Mouse (Mus musculus) brain, embryonic 14.5 days (tissue): ENCODE measurements around the gene Tubg1.

Experiments used
- CTCF ChIP-seq: fragments of 200-500 bp; IDR thresholded peaks from 2 replicates; pipeline ENCODE4 v1.5.1; 2012; ENCODE audit warnings: inconsistent platforms, mild to moderate bottlenecking, moderate library complexity, borderline replicate concordance; ENCODE audit not compliant: insufficient read depth, insufficient read length; ENCODE audit errors: extremely low read depth
- POLR2A ChIP-seq: fragments of 200-500 bp; IDR thresholded peaks from 2 replicates; pipeline ENCODE4 v1.6.1; 2012; ENCODE audit warnings: mild to moderate bottlenecking, inconsistent platforms, borderline replicate concordance; ENCODE audit not compliant: poor library complexity, insufficient read depth, insufficient read length, severe bottlenecking; ENCODE audit errors: extremely low read depth

DNA sequence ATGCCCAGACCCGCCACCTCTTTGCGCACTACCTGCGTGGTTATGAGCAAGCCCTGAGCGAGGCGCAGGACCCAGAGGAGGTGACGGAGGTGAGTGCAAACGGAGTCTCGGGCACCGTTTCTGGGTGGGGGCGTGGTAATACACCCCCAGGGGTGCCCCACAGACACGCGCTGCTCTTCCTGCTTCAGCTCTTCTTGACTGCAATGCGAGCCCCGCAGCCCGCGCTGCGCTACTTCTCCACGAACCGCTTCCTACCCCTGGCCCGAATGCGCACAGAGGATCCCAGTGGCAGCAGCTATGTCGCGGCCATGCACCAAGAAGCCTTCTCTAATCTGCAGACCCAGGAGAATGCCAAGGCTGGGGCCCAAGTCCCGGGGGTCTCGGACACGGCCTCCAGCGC lies 40.0 kb upstream of the Tubg1 start:
- TF ChIP-seq POLR2A = no peak
- TF ChIP-seq CTCF = no peak
